Mouse (Mus musculus): ENCODE data around the gene Ggt1.

- no peak for TF ChIP-seq CTCF (IDR thresholded peaks at IDR 0.05; ENCODE audit: insufficient read depth, low read length)
- no peak for TF ChIP-seq POLR2A (IDR thresholded peaks at IDR 0.05; ENCODE audit: borderline replicate concordance, extremely low read depth, low read depth, low read length)
These were observed 64.5 kb downstream of the Ggt1 start for GRCm38 (mm10) chr10:75625920-75626319.
